Mouse (Mus musculus) midbrain, embryonic 16.5 days (tissue): ENCODE measurements around the gene Stat5b. TPM values are rescaled to one million over a fixed set of nuclear protein-coding genes. Genes with fewer than 3 reads are reported as not detected.

ENCODE experiments used
- ATAC-seq: fragments of 200-750 bp; cut with Nextera tagmentation; 2 replicates; pipeline ENCODE4 v1.8.0; 2017; ENCODE audit warnings: moderate TSS enrichment
- H3K27ac ChIP-seq: fragments of 300-500 bp; sonication (generic); 2 replicates; pipeline ENCODE4 v1.5.1; 2014; ENCODE audit warnings: mild to moderate bottlenecking, low read length, mixed read lengths
- H3K27me3 ChIP-seq: fragments of 300-500 bp; sonication (generic); 2 replicates; pipeline ENCODE4 v1.6.1; 2014; ENCODE audit warnings: low read depth, low read length, mixed read lengths; ENCODE audit not compliant: control insufficient read depth, insufficient read depth
- H3K36me3 ChIP-seq: fragments of 300-500 bp; sonication (generic); 2 replicates; pipeline ENCODE4 v1.6.1; 2014; ENCODE audit warnings: mild to moderate bottlenecking, low read length, moderate library complexity, mixed read lengths; ENCODE audit not compliant: control insufficient read depth, insufficient read depth
- H3K4me1 ChIP-seq: fragments of 300-500 bp; sonication (generic); 2 replicates; pipeline ENCODE4 v1.6.1; 2014; ENCODE audit warnings: mild to moderate bottlenecking, low read length, mixed read lengths; ENCODE audit not compliant: control insufficient read depth, insufficient read depth
- H3K4me2 ChIP-seq: fragments of 300-500 bp; sonication (generic); 2 replicates; pipeline ENCODE4 v1.6.1; 2014; ENCODE audit warnings: mild to moderate bottlenecking, low read length, mixed read lengths
- H3K4me3 ChIP-seq: fragments of 300-500 bp; sonication (generic); 2 replicates; pipeline ENCODE4 v1.5.1; 2014; ENCODE audit warnings: low read depth, mild to moderate bottlenecking, low read length, moderate library complexity, mixed read lengths
- H3K9ac ChIP-seq: fragments of 300-500 bp; sonication (generic); 2 replicates; pipeline ENCODE4 v1.6.1; 2014; ENCODE audit warnings: low read depth, low read length, mixed read lengths
- H3K9me3 ChIP-seq: fragments of 300-500 bp; sonication (generic); replicated peaks from 2 replicates; pipeline ENCODE4 v1.6.1; 2014; ENCODE audit warnings: mild to moderate bottlenecking, low read length, mixed read lengths; ENCODE audit not compliant: control insufficient read depth, poor library complexity, severe bottlenecking
- WGBS: fragments of 180-500 bp; shearing (Covaris S2); extraction: QIAGEN DNeasy Blood & Tissue Kit; methylation state at CpG from one replicate; pipeline ENCODE4 v1.1.7; 2014; 5-methylcytosine and 5-hydroxymethylcytosine counted together
- polyA plus RNA-seq: library from polyadenylated mRNA; unstranded; fragments of >200 nt; fragmentation: Nextera tagmentation; extraction: Ambion mirVana; gene quantifications from 2 replicates; pipeline ENCODE4 v1.2.1, GENCODE M21; 2015

Gene Stat5b
- polyA plus RNA-seq, 1 experiment from 2014 or later: 17.5 TPM

DNA sequence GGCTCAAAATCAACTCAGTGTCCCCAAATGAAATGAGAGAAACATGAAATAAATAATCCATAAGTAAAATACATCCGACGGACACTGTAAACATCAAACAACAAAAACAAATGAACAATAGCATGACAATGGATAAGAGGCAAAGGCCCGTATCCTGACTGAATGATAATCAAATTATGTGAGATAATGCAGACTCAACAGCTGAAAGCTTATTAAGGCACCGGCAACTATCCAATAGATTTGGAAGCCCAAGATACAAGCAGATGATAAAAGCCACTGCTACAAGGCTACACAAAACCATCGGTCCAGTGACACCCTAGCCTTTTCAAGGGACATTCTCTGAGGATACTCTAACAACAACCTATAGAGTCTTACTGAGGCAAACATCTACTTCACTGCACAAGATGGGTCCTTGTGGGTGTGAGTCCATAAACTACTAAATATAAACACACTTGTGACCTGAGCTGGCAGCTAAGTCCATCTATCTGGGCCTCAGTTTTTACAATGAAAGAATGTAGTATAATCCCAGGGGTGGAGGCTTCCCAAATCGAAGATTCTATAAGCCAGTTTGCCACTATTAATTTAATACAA is 1.6 kb downstream of the Stat5b start:
- Histone ChIP-seq H3K4me1 (peaks cover 20% of the 10 kb centered on the region), H3K4me2 (peak overlapping the region; percentile 60), H3K9me3 (no peaks in the 10 kb centered on the region), H3K4me3 (peak overlapping the region; percentile 97), H3K27ac (peak overlapping the region; percentile 42; the same call in 1 of the 2 replicates), H3K36me3 (no peaks in the 10 kb centered on the region), H3K9ac (peak overlapping the region; percentile 98), H3K27me3 (no peaks in the 10 kb centered on the region; the same call in 1 of the 2 replicates)
- WGBS: 54% methylated on average over 6 of the region's 6 CpGs
- ATAC-seq: no peak

DNA sequence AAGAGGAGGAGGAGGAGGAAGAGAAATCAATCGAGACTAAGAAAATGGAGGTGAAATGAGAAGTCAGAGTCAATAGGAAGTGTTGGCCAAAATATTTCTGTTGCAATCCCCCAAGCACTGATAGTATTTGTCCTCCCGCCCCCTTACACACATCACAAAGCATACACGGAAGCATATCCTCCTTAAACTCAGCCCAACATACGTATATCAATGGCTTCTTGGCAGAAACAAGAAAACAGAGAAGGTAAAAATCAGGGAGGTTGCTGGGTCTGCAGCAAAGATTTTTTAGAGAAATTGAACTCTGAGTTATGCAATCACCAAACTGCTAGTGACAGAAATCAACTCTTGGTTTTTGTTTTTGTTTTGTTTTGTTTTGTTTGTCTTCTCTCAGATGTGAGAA is 2.4 kb downstream of the Stat5b start:
- WGBS: 78% methylated on average over 4 of the region's 4 CpGs
- Histone ChIP-seq H3K4me1 (peaks cover 20% of the 10 kb centered on the region), H3K9me3 (no peaks in the 10 kb centered on the region), H3K4me2 (no peak overlapping the region; the same call in 1 of the 2 replicates), H3K4me3 (no peak overlapping the region), H3K27me3 (no peaks in the 10 kb centered on the region; the same call in 1 of the 2 replicates), H3K27ac (no peak overlapping the region), H3K9ac (no peak overlapping the region), H3K36me3 (no peaks in the 10 kb centered on the region)
- ATAC-seq: no peak

DNA sequence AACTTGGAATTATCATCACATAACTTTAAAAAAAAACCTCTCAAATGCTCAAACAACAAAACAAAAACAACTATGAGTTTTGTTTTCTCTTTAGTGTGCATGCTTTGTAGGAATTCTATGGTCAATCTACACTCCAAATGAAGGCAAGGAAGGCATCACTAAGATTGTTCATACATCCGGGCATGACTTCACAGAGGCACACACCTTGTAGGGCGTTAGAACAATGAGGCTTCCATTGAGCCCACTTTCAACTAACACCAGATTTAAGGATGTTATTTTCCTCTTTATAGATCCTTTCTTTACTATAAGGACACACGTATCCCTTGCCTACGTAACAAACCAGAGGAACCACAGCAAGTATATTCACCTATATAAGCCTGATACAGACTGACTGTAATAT is 3.0 kb downstream of the Stat5b start:
- Histone ChIP-seq H3K4me3 (no peak overlapping the region), H3K4me1 (peaks cover 20% of the 10 kb centered on the region), H3K9ac (no peak overlapping the region), H3K9me3 (no peaks in the 10 kb centered on the region), H3K4me2 (no peak overlapping the region), H3K27me3 (no peaks in the 10 kb centered on the region; the same call in 1 of the 2 replicates), H3K27ac (no peak overlapping the region), H3K36me3 (no peaks in the 10 kb centered on the region)
- 85% methylated on average over 4 of the region's 4 CpGs for WGBS
- ATAC-seq: no peak

DNA sequence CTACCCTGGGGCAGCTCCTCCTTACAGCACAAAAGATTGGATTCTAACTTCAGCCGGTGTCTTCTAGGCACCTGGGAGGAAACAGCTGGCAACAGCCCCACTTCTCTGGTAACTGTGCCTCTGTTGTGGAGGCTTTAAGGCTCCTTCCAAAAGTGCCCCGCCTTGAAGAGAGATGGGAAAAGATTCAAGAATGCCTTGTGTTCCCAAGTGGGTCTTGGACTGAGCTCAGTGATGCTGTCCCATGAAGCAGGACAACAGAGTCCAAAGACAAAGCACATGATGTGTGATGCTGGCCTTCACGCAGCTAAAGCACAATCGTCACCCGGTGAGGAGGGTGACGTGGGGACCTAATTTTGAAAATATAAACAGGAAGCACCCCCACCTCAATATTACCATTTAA is 4.7 kb downstream of the Stat5b start:
- ATAC-seq: no peak
- H3K4me2 ChIP-seq: no peak overlapping the region
- no peaks in the 10 kb centered on the region for H3K9me3 ChIP-seq
- H3K9ac ChIP-seq: no peak overlapping the region
- H3K4me1 ChIP-seq: peaks cover 16% of the 10 kb centered on the region
- no peaks in the 10 kb centered on the region for H3K27me3 ChIP-seq
- H3K36me3 ChIP-seq: no peaks in the 10 kb centered on the region
- WGBS: 91% methylated on average over 6 of the region's 6 CpGs
- no peak overlapping the region for H3K27ac ChIP-seq
- no peak overlapping the region for H3K4me3 ChIP-seq

DNA sequence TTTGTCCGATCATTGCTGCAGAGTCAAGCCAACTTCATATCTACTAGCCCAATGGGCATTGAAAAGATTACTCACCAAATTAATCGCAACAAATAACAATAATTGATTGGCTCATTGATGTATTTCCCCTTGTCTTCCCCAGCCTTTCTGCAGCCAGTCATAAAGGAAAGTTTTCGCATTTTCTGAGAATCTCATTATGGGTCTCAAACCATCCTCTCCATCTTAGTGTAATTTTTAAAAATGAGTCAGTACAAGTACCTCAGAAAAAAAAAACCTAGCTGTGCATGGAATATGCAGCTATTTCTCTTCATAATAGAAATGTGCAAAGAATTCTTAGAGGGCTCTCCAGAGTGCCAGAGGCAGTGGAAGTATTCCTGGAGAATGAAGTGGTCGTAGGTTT is 6.4 kb downstream of the Stat5b start:
- Histone ChIP-seq H3K27ac (no peak overlapping the region), H3K4me2 (no peak overlapping the region), H3K36me3 (no peaks in the 10 kb centered on the region), H3K27me3 (no peaks in the 10 kb centered on the region), H3K9me3 (no peaks in the 10 kb centered on the region), H3K4me1 (peaks cover 13% of the 10 kb centered on the region), H3K4me3 (no peak overlapping the region), H3K9ac (no peak overlapping the region)
- WGBS: 90% methylated on average over 4 of the region's 4 CpGs
- no peak for ATAC-seq

DNA sequence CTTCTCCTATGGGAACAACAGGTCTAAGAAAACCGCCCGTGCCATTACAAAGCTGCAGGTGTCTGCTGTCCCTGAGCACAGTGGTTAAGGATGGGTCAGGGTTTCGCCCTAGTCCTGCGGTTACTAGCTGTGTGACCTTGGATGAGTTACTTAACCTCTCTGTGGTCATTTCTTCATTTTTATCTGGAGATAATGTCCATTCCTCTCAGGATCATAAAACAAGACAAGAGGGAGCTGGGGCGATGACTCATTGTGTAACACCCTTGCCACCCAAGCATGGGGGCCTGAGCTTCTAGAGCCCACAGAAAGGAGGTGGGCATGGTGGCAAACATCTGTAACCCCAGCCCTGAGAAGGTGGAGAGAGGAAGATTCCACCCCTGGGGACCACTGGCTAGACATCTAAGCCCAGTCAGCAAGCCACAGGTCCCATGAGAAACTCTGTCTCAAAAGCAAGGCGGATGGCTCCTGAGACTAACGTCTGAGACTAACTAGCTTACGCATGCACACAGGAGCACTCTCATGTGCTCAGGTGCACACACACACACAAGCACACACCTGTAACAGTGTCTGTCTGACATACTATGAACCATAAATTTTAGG is 7.4 kb downstream of the Stat5b start:
- H3K9me3 ChIP-seq: no peaks in the 10 kb centered on the region
- H3K27ac ChIP-seq: no peak overlapping the region
- H3K36me3 ChIP-seq: no peaks in the 10 kb centered on the region
- 96% methylated on average over 8 of the region's 8 CpGs for WGBS
- no peak overlapping the region for H3K4me3 ChIP-seq
- no peaks in the 10 kb centered on the region for H3K27me3 ChIP-seq
- no peak overlapping the region for H3K4me2 ChIP-seq
- H3K9ac ChIP-seq: no peak overlapping the region
- peaks cover 4% of the 10 kb centered on the region for H3K4me1 ChIP-seq
- no peak for ATAC-seq

DNA sequence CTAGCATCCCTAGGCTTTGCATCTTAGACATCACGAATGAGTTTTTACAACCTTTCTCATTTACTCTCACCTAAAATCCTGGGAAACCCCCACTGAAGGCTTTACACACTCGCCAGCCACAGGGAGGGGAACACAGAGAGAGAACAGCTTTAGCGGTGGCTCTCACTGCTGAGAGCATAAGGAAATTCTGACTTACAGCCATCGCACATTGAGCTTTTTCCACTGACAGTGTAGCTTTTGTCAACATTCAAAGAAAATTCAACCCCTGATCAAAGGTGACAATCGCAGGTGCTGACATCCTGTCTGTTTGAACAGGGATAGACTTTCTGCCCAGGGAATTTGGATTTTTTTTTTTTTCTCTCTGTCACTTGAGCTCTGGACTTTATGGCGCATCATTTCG is 8.5 kb downstream of the Stat5b start:
- ATAC-seq: no peak
- Histone ChIP-seq H3K9ac (no peak overlapping the region), H3K27ac (no peak overlapping the region), H3K4me1 (no peaks in the 10 kb centered on the region), H3K27me3 (no peaks in the 10 kb centered on the region), H3K4me2 (no peak overlapping the region), H3K9me3 (no peaks in the 10 kb centered on the region), H3K4me3 (no peak overlapping the region), H3K36me3 (no peaks in the 10 kb centered on the region)
- WGBS: 78% methylated on average over 7 of the region's 7 CpGs

DNA sequence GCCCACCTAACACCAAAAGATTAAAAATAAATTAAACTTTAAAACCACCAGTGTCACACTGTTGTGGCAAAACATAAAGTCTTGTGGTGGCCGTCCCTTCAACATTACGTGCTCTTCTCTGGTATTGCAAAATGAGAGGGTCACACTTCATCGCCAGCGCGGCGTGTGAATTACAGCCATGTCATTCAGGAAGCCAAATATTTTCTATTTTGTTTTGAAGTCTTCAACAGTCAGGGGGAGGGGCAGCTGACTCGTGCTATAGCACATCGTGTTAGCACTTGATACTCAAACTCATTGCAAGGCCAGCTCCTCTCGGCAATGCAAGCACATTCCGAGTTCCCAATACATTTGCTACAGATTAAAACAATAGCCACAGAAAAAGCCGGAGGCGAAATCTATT is 9.7 kb downstream of the Stat5b start:
- Histone ChIP-seq H3K4me1 (no peaks in the 10 kb centered on the region), H3K9ac (no peak overlapping the region), H3K36me3 (no peaks in the 10 kb centered on the region), H3K27ac (no peak overlapping the region), H3K4me2 (no peak overlapping the region), H3K4me3 (no peak overlapping the region), H3K27me3 (no peaks in the 10 kb centered on the region), H3K9me3 (no peaks in the 10 kb centered on the region)
- WGBS: 76% methylated on average over 12 of the region's 12 CpGs
- no peak for ATAC-seq

DNA sequence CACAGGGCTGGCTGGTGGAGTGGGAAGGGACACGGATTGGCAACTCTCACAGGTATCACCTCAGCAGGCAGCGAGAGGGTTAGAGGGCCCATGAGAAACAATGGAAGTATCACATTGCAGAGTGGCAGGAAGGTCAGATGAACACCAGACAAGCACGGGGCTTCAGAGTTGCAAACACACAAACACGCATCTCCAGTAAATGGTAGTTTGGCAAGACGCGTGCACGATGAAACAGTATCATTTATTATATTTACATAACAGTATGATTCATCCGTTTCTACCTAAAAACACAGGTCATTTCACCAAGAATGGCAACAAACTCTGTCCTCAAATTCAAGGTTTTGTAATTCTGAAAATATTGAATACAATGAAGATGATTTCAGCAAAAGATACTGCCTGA is 11.0 kb downstream of the Stat5b start:
- Histone ChIP-seq H3K36me3 (no peaks in the 10 kb centered on the region), H3K4me2 (no peak overlapping the region), H3K9me3 (no peaks in the 10 kb centered on the region), H3K4me3 (no peak overlapping the region), H3K4me1 (no peaks in the 10 kb centered on the region), H3K27me3 (no peaks in the 10 kb centered on the region), H3K9ac (no peak overlapping the region), H3K27ac (no peak overlapping the region)
- WGBS: 79% methylated on average over 8 of the region's 8 CpGs
- ATAC-seq: no peak
